Mouse (Mus musculus) heart, adult 2 months (tissue): Measurements from ENCODE around the gene Tsx. TPM values are rescaled to one million over a fixed set of nuclear protein-coding genes. Genes with fewer than 3 reads are reported as not detected.
A peak's percentile ranks its signal among the peaks of the same experiment; 100 is the strongest.

Source experiments
- DNase-seq, 2 experiments: peaks; one replicate each; pipeline ENCODE4 v3.0.0; 2021
- H3K27ac ChIP-seq: fragments of 200-600 bp; 2 replicates; pipeline ENCODE4 v1.8.1; 2022
- H3K27me3 ChIP-seq: fragments of 200-500 bp; 2 replicates; pipeline ENCODE4 v1.6.1; 2012; ENCODE audit warnings: mild to moderate bottlenecking, low read length, inconsistent platforms, mixed read lengths; ENCODE audit not compliant: control insufficient read depth, insufficient read depth
- H3K36me3 ChIP-seq: fragments of 200-500 bp; 2 replicates; pipeline ENCODE4 v1.6.1; 2012; ENCODE audit warnings: low read length, inconsistent platforms; ENCODE audit not compliant: control insufficient read depth, insufficient read depth
- H3K4me1 ChIP-seq: fragments of 200-500 bp; 2 replicates; pipeline ENCODE4 v1.6.1; 2011; ENCODE audit warnings: low read length; ENCODE audit not compliant: control insufficient read depth, insufficient read depth
- H3K4me3 ChIP-seq: fragments of 200-600 bp; 2 replicates; pipeline ENCODE4 v1.8.1; 2022
- H3K79me2 ChIP-seq: fragments of 200-500 bp; replicated peaks from 2 replicates; pipeline ENCODE4 v1.6.1; 2012; ENCODE audit warnings: mild to moderate bottlenecking, inconsistent platforms, low read length, moderate library complexity, mixed read lengths; ENCODE audit not compliant: control insufficient read depth, insufficient read depth
- H3K9ac ChIP-seq: fragments of 200-500 bp; 2 replicates; pipeline ENCODE4 v1.6.1; 2012; ENCODE audit warnings: low read depth, mild to moderate bottlenecking, control low read depth, inconsistent platforms, low read length, mixed read lengths
- CTCF ChIP-seq: fragments of 200-600 bp; IDR thresholded peaks from 2 replicates; pipeline ENCODE4 v1.8.1; 2022; ENCODE audit warnings: antibody characterized with exemption, mild to moderate bottlenecking, moderate library complexity
- EP300 ChIP-seq: fragments of 200-500 bp; IDR thresholded peaks from 2 replicates; pipeline ENCODE4 v1.6.1; 2011; ENCODE audit warnings: low read depth, low read length, control low read depth; ENCODE audit not compliant: insufficient read depth
- POLR2A ChIP-seq: fragments of 200-500 bp; IDR thresholded peaks from 2 replicates; pipeline ENCODE4 v1.6.1; 2011; ENCODE audit warnings: mild to moderate bottlenecking, low read depth, low read length, control low read depth; ENCODE audit not compliant: insufficient read depth
- whole genome bisulfite sequencing: fragments of 180-500 bp; shearing (Covaris S2); methylation state at CpG from one replicate; pipeline ENCODE4 v1.1.7; 2018; 5-methylcytosine and 5-hydroxymethylcytosine counted together
- intact Hi-C: fragments of 180-260 bp; cut with DNase I; formaldehyde crosslinking; loops from one replicate; pipeline ENCODE4 v1.15.1; 2025
- polyA plus RNA-seq: library from polyadenylated mRNA; depleted of rRNA; stranded (reverse); fragments of >200 nt; gene quantifications from 2 replicates; pipeline ENCODE4 v1.2.3, GENCODE M21; 2012
- total RNA-seq, 2 experiments: library from RNA; stranded (reverse); gene quantifications; 2 replicates each; pipeline ENCODE4 v1.2.3; 2021

Tsx gene
- total and polyA plus RNA-seq, 3 experiments = not detected

DNA sequence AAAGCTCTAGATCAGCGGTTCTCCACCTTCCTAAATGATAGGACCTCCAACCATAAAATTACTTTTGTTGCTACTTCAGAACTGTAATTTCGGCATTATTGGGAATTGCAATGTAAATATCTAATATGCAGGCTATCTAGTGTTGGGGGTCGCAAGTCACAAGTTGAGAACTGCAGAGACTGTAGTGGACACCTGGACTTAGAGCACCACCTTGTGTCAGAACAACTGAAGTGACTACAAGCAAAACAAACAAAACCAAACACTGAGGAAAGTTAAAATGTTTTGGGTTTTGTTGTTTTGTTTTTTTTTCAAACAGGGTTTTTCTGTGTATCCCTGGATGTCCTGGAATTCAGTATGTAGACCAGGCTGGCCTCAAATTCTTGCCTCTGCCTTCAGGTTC, 29.7 kb upstream of the Tsx start:
- Histone ChIP-seq H3K27me3 (no peaks in the 10 kb centered on the region), H3K4me1 (no peaks in the 10 kb centered on the region), H3K27ac (no peak overlapping the region), H3K9ac (no peak overlapping the region), H3K79me2 (no peaks in the 10 kb centered on the region), H3K36me3 (no peaks in the 10 kb centered on the region), H3K4me3 (no peak overlapping the region)
- DNase-seq = no peak
- peak; percentile 49 for TF ChIP-seq CTCF
- TF ChIP-seq POLR2A = no peak
- TF ChIP-seq EP300 = no peak
- intact Hi-C loops = no loop called here
- 73% methylated on average over 3 of the region's 3 CpGs for WGBS

- no peaks in the 10 kb centered on the region for H3K79me2 ChIP-seq
- intact Hi-C loops = no loop called here
- WGBS = 92% methylated on average over 3 of the region's 3 CpGs
- no peak overlapping the region for H3K9ac ChIP-seq
- TF ChIP-seq EP300 = no peak
- TF ChIP-seq CTCF = no peak
- TF ChIP-seq POLR2A = no peak
- H3K27me3 ChIP-seq = no peaks in the 10 kb centered on the region
- no peak for DNase-seq
- no peaks in the 10 kb centered on the region for H3K4me1 ChIP-seq
- no peak overlapping the region for H3K27ac ChIP-seq
- no peaks in the 10 kb centered on the region for H3K36me3 ChIP-seq
- H3K4me3 ChIP-seq = no peak overlapping the region
Observed at GRCm38 (mm10) chrX:103388131-103388530, 26.1 kb upstream of the Tsx start.

DNA sequence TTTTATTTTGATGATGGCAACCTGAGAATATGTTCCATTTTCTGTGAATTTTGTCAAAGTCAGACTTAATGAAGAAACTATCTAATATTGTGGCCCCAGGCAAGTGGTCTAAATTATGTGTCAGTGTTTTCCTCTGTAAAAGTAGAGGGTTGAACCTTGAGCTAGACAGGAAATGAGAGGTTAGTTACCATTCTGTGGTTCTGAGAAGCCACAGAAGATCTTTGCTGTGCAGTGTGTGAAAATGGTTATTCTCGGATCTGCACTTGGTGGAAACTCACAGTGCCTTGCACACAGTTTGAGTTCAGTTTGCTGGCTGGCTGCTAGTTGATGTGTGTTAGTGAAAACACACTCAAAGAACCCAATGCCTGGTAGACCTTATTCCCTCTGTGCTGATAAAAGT, 20.4 kb upstream of the Tsx start:
- intact Hi-C loops = no loop called here
- 76% methylated on average over 1 of the region's 1 CpGs for WGBS
- TF ChIP-seq EP300 (no peak), CTCF (no peak), POLR2A (no peak)
- Histone ChIP-seq H3K27ac (no peak overlapping the region), H3K36me3 (no peaks in the 10 kb centered on the region), H3K27me3 (no peaks in the 10 kb centered on the region), H3K4me1 (no peaks in the 10 kb centered on the region), H3K4me3 (no peak overlapping the region), H3K79me2 (no peaks in the 10 kb centered on the region), H3K9ac (no peak overlapping the region)
- no peak for DNase-seq

GRCm38 (mm10) chrX:103405021-103405420, 9.2 kb upstream of the Tsx start:
- intact Hi-C loops = no loop called here
- H3K27me3 ChIP-seq = no peaks in the 10 kb centered on the region
- no peak overlapping the region for H3K4me3 ChIP-seq
- no peaks in the 10 kb centered on the region for H3K36me3 ChIP-seq
- no peak overlapping the region for H3K9ac ChIP-seq
- 64% methylated on average over 13 of the region's 13 CpGs for WGBS
- no peak for TF ChIP-seq POLR2A
- no peak for TF ChIP-seq EP300
- TF ChIP-seq CTCF = no peak
- no peaks in the 10 kb centered on the region for H3K79me2 ChIP-seq
- DNase-seq = no peak
- H3K27ac ChIP-seq = no peak overlapping the region
- H3K4me1 ChIP-seq = no peaks in the 10 kb centered on the region

DNA sequence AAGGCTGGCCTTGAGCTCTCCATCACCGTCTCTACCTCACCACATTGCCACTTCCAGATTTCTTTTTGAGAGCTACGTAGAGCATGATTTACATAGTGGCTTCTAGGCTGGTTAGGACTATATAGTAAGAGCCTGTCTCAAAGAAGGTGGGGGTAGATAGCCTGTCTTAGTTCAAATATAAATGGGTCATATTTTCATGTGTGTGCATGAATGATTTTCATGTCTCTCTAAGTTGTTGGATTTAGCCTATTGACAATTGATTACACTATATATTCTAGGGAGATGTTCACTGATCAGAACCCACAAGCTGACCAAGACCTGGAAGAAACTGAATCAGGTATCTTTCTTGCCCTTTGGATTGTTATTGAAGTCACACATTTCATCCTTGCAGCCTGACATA, 7.4 kb downstream of the Tsx start, which contains the start of gene Gm26992:
Gene Gm26992, plus strand, starts transcription at position 301 of the 400 bp plus-strand sequence.
- no peak for DNase-seq
- H3K79me2 ChIP-seq = no peaks in the 10 kb centered on the region
- WGBS = 84% methylated on average over 2 of the region's 2 CpGs
- intact Hi-C loops = no loop called here
- H3K4me3 ChIP-seq = no peak within 1 kb of the TSS
- no peak within 1 kb of the TSS for H3K9ac ChIP-seq
- H3K27me3 ChIP-seq = no peaks in the 10 kb centered on the region
- TF ChIP-seq EP300 (no peak), CTCF (no peak), POLR2A (no peak)
- no peak within 1 kb of the TSS for H3K27ac ChIP-seq
- no peaks in the 10 kb centered on the region for H3K36me3 ChIP-seq
- no peaks in the 10 kb centered on the region for H3K4me1 ChIP-seq

DNA sequence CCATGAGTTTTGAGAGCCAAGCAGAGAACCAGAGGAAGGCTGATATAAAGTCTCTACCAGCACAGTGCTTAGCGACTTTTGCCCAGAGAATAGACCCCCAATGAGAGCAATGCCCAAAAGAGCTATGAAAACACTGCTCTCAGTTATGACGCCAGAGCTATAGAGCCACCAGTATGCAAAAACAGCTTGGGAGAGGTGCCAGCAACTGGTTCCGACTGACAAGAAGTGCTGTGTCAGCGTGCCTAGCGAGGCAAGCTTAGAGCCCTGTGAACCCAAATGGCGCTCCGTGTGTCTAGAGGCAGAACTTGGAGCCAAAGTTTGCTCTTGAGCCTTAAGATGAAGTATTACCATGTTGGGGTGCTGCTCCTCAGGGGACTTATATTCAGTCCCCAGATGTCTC, 13.4 kb downstream of the Tsx start:
- no peak overlapping the region for H3K4me3 ChIP-seq
- no peak for DNase-seq
- no peak overlapping the region for H3K9ac ChIP-seq
- H3K27me3 ChIP-seq = no peaks in the 10 kb centered on the region
- H3K79me2 ChIP-seq = no peaks in the 10 kb centered on the region
- intact Hi-C loops = no loop called here
- no peak for TF ChIP-seq EP300
- TF ChIP-seq CTCF = no peak
- no peak for TF ChIP-seq POLR2A
- WGBS = 58% methylated on average over 7 of the region's 7 CpGs
- H3K36me3 ChIP-seq = no peaks in the 10 kb centered on the region
- H3K27ac ChIP-seq = no peak overlapping the region
- H3K4me1 ChIP-seq = no peaks in the 10 kb centered on the region

DNA sequence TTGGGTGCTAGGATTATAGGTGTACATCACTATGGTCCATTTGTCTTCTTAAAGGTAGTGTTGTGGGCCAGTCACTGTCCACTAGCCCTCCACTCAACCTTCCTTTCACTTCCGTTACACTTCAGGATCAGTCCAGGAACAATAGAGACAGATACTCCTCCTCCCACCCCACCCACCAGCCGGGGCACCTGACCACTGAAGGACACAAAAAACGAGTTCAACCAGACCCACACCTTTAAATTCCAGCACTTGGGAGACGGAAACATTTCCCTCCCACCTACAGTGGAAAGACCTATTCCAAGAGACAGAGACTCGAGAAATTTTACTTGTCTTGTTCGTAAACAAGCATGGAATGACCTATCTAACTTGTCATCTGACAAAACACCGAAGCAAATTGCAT, 18.0 kb downstream of the Tsx start:
- Histone ChIP-seq H3K79me2 (no peaks in the 10 kb centered on the region), H3K36me3 (no peaks in the 10 kb centered on the region), H3K27ac (no peak overlapping the region), H3K4me1 (no peaks in the 10 kb centered on the region), H3K9ac (no peak overlapping the region), H3K27me3 (no peaks in the 10 kb centered on the region), H3K4me3 (no peak overlapping the region)
- intact Hi-C loops = no loop called here
- WGBS = 71% methylated on average over 7 of the region's 7 CpGs
- no peak for TF ChIP-seq EP300
- no peak for TF ChIP-seq POLR2A
- no peak for TF ChIP-seq CTCF
- DNase-seq = no peak
